Mouse (Mus musculus) left cerebral cortex, adult 18-20 months (tissue): ENCODE measurements at regions not wholly inside any gene's neighbourhood (a gene's known extent, or its start where the extent isn't known, plus 50 kb on each side); places are given as distances from the start of the nearest gene placed in this dataset.
"Not testable (repeated sequence)": the region's sequence is repeated elsewhere in the genome, so short reads cannot be mapped to it uniquely, and the experiment has no call there.

ENCODE experiments used
- DNase-seq, 2 experiments: peaks; one replicate each; pipeline ENCODE4 v3.0.0; 2021 to 2022; ENCODE audit warnings: low spot score in 2 of 2, mixed read lengths in 1 of 2

GRCm38 (mm10) chr3:54540540-54541080 lies 152.0 kb upstream of the Supt20 start:
- no peak for DNase-seq

- no peak for DNase-seq
Observed at GRCm38 (mm10) chr3:54541389-54541788, 151.2 kb upstream of the Supt20 start.

- DNase-seq: no peak
Observed at GRCm38 (mm10) chr3:54545393-54545792, 147.2 kb upstream of the Supt20 start.

GRCm38 (mm10) chr3:54551908-54552307 lies 140.7 kb upstream of the Supt20 start:
- no peak for DNase-seq

- DNase-seq: no peak
Observed at GRCm38 (mm10) chr3:54555954-54556353, 136.7 kb upstream of the Supt20 start.

GRCm38 (mm10) chr3:54559053-54559452 lies 133.6 kb upstream of the Supt20 start:
- no peak for DNase-seq

GRCm38 (mm10) chr3:54559527-54559926 lies 133.1 kb upstream of the Supt20 start:
- DNase-seq: no peak

GRCm38 (mm10) chr3:54560056-54560922 lies 132.3 kb upstream of the Supt20 start:
- DNase-seq: no peak

- no peak for DNase-seq
Observed at GRCm38 (mm10) chr3:54567329-54567728, 125.3 kb upstream of the Supt20 start.

GRCm38 (mm10) chr3:54568096-54568495 lies 124.5 kb upstream of the Supt20 start:
- DNase-seq: no peak

- DNase-seq: no peak
Observed at GRCm38 (mm10) chr3:54570501-54570900, 122.1 kb upstream of the Supt20 start.

- DNase-seq: no peak
Observed at GRCm38 (mm10) chr3:54577851-54578250, 114.8 kb upstream of the Supt20 start.

- DNase-seq: no peak
Observed at GRCm38 (mm10) chr3:54579425-54579824, 113.2 kb upstream of the Supt20 start.

- no peak for DNase-seq
Observed at GRCm38 (mm10) chr3:54580339-54580738, 112.3 kb upstream of the Supt20 start.

GRCm38 (mm10) chr3:54585781-54586180 lies 106.8 kb upstream of the Supt20 start:
- DNase-seq: not testable (repeated sequence)

GRCm38 (mm10) chr3:54587127-54587995 lies 105.2 kb upstream of the Supt20 start:
- DNase-seq: peak; percentile 11 to 29

GRCm38 (mm10) chr3:54588198-54588597 lies 104.4 kb upstream of the Supt20 start:
- DNase-seq: no peak

- DNase-seq: no peak
Observed at GRCm38 (mm10) chr3:54589976-54590375, 102.6 kb upstream of the Supt20 start.

- DNase-seq: no peak
Observed at GRCm38 (mm10) chr3:54591160-54591559, 101.4 kb upstream of the Supt20 start.

- DNase-seq: no peak
Observed at GRCm38 (mm10) chr3:54592064-54592463, 100.5 kb upstream of the Supt20 start.

- DNase-seq: no peak
Observed at GRCm38 (mm10) chr3:54592655-54593428, 99.8 kb upstream of the Supt20 start.
